Mouse (Mus musculus) cerebellum, adult 9-11 months (tissue): ENCODE results near the gene Gm20388.

ENCODE experiments used
- DNase-seq: peaks from one replicate; pipeline ENCODE4 v3.0.0; 2022

The Gm20388 gene

DNA sequence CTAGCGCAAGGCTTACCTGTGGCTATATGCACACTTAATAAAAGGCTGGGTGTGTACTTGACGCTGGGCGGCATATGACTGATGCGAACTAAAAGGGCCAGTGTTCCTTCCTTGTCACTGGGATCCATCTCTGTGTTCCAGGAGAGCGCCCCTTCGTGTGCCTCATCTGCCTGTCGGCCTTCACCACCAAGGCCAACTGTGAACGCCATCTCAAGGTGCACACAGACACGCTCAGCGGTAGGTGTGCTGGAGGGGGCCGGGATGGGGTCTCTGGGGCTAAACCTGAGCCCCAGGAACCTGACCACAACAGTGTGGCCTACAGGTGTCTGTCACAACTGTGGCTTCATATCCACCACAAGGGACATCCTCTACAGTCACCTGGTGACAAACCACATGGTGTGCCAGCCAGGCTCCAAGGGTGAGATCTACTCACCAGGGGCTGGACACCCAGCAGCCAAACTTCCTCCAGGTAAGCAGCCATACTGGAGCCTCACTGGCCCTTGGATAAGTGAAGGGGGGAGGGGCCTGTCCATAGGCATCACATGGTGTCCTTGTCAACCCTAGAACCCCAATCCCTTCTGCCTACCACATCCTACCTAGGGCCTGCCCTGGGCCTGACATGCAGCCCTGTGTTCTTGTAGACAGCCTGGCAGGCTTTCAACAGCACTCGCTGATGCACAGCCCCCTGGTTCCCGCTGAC lies 2424.3 kb downstream of the Gm20388 start:
- DNase-seq, result no peak

DNA sequence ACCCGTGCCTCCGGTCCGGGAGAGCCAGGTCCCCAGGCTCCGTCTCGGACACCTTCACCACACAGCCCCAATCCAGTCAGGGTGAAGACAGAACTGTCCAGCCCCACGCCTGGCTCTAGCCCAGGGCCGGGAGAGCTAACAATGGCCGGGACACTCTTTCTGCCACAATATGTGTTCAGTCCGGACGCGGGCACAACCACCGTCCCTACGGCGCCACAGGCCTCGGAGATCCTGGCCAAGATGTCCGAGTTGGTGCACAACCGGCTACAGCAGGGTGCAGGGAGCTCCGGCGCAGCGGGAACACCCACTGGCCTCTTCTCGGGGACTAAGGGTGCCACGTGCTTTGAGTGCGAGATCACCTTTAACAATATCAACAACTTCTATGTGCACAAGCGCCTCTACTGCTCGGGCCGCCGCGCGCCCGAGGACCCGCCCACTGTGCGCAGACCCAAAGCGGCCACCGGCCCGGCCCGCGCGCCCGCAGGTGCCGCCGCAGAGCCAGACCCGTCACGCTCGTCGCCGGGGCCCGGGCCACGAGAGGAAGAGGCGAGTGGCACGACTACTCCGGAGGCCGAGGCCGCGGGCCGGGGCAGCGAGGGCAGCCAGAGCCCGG lies 2425.1 kb downstream of the Gm20388 start:
- DNase-seq, result peak; percentile 53

DNA sequence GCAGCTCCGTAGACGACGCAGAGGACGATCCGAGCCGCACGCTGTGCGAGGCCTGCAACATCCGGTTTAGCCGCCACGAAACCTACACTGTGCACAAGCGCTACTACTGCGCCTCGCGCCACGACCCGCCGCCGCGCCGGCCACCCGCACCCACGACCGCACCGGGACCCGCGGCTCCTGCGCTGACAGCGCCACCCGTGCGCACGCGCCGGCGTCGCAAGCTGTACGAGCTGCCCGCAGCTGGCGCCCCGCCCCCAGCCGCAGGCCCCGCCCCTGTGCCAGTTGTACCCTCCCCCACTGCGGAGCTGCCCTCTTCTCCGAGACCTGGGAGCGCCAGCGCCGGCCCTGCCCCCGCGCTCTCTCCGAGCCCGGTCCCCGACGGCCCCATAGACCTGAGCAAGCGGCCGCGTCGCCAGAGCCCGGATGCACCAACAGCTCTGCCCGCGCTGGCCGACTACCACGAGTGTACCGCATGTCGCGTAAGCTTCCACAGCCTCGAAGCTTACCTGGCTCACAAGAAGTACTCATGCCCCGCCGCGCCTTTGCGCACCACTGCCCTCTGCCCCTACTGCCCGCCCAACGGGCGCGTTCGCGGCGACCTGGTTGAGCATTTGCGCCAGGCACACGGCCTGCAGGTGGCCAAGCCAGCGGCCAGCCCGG lies 2425.7 kb downstream of the Gm20388 start:
- peak; percentile 55 for DNase-seq

DNA sequence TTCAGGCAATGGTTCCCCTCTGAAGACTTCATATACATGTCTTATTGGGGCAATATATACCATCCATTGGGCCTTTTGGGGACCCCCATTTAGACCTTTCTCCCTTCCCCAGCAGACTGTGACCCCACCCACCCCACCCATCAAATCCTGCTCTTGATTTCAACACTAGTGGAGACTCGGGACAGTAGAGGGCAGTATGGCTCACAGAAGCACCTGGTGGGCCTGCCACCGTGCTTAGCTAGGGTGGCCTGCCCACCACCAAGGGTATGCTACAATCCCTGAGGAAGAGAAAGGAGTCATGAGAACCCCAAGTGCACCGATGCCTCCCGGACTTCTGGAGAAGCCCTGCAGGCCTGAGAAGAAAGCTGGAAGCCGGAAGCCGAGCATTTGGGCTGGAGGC lies 2428.2 kb downstream of the Gm20388 start:
- no peak for DNase-seq

DNA sequence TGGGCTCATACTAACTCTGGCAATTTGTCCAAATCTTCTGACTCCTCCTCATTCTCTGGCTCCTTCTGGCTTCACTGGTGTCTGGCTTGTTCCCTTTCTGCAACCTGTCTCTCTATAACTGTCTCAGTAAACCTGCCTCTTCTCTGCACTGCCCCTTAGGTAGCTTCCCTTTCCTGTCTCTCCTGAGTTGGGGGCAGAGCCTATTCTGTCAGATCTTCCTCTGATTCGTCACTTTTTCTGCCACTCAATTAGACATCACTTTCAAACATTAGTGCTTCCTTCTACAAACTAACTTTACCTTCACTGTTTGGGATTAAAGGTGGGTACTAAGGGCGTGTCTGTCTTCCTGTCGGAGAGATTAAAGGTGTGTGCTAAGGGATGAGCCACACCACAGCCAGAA lies 2430.1 kb downstream of the Gm20388 start:
- no peak for DNase-seq

DNA sequence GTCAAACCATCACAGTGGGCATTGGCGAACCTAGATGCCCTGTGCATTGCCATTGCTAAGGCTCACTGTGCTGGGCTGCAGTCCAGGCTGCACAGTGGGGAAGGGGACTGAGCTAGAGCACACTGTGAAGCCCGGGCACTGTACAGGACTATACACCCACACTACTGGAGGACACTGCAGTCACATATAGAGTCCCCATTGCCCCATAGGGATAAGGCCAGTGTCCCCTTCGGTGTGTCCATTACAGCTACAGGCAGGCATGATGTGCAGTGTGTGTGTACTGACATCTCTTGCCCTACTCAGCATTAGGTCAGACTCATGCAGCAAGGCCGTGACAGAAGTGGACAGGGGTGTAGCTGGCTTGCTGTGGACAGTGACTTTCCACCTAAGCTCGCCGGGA lies 2431.1 kb downstream of the Gm20388 start:
- DNase-seq, result no peak

DNA sequence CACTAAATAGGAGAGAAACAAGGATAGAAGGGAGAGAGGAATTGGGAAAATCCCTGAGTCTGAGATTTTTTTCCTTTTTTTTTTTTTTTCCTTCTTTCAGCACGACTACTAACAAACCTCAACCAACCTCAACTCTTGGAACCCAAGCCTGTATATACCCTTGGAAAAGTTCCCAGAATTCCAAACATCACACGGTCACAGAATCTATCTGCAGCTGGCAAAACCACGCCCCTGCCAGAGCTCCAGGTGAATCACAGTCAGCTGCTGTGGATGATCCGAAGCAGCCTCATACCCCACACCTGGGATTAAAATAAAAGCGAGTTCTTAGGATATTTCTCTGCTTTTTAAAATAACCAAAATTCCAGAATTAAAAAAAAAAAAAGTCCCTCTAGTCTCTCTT lies 2431.7 kb downstream of the Gm20388 start:
- no peak for DNase-seq

DNA sequence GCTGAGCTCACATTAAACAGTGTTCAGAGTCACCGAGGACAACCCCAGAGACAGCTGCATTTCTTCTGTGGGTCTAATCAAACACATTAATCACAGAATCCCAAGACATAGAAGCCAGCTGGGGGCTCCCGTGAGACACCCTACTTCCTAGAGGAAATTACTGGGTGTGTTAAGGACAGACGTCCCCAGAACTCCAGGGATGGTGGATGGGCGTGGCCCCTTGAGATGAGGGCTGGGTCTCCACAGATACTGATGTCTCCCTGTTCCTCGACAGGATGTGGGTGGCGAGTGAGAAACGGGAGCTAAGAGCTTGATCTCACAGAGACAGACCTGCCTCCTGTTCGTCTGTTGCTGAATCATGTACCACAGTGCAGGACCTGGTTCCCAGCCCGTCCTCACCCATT lies 2432.2 kb downstream of the Gm20388 start:
- DNase-seq, result no peak

DNA sequence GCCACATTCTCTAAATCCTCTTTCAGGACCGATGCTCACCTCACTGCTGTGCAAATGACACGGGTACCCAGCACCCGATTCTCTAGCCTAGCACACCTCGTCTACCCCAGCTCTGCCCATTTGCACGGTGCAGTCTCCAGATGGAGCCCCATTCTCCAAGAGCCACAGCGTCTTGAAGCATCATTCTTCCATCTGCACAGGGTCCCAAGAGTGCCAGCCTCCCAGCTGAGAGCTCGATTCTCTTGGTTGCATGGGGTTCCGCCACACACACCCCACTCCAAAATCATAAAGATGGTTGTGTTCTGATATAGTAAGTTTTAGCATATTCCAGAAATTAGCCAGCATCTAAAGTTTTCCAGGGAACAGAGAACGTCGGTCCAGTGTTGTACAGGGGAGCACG lies 2432.7 kb downstream of the Gm20388 start:
- DNase-seq, result peak; percentile 39

DNA sequence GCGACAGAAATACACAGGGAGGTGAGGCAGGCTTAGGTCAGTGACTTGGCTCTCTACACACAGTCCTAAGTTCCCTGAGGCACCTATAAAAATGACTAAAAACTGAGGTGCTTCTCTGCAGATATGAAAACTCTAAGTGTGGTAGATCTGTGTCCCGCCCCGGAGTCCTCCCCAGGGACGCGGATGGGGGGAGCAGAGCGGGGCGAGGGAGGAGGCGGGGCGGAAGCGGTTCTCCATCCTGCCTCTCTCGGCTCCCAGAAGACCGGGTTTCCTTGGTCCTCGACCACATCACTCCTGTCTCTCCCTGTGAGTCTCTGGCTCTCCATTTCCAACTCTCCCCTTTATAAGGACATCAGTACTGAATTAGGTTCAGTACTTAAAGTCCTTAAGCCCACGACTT lies 2433.1 kb downstream of the Gm20388 start:
- peak; percentile 61 for DNase-seq

DNA sequence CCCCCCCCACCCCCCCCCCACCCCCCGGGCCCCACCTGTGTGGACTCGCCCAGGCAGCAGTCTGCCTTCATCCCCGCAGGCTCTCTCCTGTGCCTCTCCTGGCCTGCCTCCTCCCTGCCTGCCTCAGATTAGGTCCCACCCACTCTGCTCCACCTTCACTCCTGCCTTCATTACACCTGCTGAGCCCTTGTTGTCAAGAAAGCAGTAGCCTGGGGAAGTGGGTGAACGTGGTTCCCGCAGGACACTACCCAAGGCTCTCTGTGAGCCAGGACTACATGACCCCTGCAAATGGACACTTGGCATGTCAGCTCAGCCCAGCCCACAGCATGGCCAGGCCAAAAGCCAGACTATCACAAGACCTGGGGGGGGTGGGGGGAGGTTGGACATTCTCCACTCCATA lies 2433.6 kb downstream of the Gm20388 start:
- DNase-seq, result peak; percentile 68

DNA sequence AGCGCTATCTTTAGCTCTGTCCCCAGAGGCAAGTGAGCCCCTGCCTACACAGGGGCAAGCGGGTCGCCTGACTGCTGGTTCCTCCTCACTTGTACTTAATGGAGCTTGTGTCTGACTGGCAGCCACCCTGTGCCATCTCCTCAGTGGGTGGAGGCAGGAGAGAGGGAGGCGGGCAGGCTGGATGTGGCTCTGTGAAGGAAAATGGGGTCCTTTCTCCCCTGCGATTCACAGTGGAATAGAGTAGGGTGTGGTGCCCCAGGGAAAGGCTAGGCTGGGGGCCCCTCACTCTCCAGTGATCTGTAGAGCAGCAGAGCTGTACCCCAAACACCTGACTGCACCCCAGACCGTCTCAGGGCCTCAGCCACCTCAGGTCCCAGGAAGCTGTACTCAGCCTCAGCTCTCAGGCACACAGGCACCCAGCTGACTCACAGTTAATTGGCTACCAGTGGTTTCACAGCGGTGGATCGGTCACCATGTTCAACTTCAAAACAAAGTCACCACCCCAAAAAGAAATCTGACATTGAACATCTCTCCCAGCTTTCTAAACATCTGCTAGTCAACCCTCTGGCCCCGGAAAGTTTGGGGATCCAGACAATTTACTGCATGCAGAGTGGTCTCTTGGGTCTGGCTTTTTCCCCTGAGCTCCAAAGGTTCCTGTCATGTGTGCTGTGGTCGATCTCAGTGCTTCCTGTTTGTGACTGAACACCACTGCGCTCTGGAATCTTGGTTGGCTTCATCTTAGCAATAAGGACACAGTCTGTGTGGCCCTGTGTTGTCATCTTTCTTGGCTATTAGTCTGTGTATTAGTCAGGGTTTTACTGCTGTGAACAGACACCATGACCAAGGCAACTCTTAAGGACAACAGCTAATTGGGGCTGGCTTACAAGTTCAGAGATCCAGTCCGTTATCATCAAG lies 2434.8 kb downstream of the Gm20388 start:
- no peak for DNase-seq

DNA sequence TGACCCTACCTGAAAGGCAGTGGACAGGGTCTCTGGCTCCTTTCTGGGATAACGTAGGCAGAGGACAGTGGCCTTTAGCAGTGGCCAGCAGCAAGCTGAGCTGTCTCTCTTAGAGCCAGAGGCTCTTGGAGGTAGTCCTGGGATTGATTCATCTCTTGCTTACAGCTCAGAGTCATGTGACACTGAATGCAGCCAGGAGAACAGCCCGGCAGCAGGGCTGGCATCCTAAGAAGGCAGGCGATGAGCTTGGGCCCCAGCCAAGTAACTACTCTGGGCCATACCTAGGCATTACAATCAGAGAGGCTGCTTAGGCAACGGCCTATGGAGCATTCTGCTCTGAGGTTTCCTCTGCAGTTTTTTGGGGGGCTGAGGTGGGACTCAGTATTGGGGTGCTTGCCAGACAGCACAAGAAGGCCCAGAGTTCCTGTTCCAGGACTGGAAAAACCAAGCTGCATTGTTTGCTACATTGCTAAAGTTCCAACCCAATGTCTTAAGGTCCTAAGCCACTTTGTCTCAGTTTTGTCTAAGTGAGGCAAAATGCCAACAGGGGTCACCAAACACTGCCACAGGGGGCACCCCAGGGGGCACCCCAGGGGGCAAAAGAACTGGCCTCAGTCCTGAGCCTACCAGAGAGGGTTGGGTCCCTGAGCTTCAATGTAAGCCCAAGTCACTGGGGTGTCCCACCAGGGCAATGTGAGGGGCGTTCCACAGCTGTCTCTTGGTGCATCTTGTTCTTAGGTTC lies 2437.3 kb downstream of the Gm20388 start:
- DNase-seq, result peak; percentile 93

DNA sequence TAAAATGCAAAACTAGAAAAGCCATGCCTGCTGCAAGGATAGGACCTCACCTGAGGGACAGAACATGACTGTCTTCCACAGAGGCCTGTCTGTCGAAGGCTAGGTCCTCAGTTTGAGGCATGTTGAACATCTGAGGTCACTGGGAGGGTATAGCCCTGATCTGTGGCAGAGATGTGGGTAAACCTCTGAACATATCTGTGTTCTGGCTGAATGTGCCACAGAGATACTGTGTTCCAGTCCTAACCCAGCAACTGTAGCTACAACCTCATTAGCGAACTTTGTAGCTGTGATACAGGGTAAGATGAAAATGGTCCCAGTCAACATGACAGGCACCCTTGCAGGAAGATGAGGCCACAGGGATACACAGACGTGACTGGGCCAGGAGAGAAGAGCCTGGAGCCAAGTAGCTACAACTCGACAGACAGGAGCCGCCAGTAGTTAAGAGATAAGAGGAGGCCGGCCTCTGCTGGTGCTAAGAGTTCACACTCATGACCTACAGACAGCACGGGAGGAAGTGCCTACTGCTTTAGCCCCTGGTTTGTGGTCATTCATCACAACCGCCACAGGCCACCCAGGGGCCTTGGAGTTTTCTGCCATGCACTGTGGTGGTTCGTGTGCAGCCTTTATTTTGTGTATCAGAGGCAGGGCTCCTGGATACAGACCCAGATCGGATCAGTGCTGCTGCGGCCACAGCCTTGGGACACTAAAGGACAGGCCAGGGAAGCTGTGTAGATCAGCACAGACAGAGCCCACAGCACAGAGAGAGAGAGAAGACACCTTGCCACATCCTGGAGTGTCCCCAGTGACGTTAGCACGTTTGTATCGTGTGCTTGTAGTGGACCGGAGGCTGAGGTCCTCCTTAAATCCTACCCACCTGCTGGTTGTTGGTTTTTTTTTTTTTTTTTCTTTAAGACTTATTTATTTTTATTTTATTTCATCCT lies 2439.0 kb downstream of the Gm20388 start:
- no peak for DNase-seq

DNA sequence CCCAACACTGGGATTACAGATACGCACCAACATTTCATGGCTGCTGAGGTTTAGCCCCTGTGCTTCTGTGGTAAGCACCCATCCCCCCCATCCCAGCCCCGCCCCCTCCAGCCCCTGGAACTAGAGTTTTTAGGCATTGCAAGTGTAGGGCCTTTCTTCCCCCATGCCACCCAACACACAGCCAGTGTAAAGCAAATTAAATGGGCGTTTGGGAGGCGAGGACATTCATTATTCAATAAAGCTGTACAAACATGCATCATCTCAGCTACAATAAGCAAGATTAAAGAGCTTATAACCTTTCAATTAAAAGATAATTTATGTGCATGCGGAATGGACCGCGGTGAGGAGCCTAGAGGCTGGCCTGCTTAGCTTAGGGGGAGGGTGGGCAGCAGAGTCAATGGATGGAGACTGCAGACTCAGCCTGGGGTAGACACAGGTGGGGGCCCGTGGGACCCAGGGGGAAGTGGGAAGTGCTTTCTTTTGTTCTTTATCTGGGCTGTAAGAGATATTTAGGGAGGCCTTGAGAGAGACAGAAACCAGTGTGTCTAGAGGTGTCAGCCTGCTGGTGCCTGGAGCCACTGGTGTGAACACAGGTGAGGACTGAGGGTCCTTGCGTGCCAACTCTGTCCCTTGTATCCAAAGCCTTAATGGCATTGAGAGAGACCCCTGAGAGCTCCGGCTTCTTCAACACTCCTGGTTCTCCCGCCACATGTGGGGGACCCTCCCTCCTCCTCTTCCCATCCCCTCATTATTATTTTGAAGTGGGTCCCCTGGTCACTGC lies 2439.9 kb downstream of the Gm20388 start:
- DNase-seq, result no peak

DNA sequence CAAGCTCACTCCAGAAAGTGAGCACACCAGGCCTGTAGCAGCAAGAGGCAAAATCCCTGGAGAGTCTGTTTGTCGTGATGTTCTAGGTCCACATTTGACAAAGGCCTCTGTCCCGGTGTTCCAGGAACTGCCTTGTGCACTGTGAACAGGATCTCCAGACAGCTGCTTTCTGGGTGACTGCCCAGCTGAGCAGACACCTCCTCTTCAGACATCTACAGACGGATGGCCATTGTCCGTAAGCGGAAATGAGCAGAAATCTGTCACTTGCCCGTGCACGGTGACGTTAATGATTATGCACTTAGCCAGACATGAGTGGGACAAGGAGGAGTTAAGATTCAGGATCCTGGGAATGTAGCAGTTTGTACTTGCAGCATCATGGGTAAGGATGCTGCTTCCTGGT lies 2443.5 kb downstream of the Gm20388 start:
- DNase-seq, result no peak

DNA sequence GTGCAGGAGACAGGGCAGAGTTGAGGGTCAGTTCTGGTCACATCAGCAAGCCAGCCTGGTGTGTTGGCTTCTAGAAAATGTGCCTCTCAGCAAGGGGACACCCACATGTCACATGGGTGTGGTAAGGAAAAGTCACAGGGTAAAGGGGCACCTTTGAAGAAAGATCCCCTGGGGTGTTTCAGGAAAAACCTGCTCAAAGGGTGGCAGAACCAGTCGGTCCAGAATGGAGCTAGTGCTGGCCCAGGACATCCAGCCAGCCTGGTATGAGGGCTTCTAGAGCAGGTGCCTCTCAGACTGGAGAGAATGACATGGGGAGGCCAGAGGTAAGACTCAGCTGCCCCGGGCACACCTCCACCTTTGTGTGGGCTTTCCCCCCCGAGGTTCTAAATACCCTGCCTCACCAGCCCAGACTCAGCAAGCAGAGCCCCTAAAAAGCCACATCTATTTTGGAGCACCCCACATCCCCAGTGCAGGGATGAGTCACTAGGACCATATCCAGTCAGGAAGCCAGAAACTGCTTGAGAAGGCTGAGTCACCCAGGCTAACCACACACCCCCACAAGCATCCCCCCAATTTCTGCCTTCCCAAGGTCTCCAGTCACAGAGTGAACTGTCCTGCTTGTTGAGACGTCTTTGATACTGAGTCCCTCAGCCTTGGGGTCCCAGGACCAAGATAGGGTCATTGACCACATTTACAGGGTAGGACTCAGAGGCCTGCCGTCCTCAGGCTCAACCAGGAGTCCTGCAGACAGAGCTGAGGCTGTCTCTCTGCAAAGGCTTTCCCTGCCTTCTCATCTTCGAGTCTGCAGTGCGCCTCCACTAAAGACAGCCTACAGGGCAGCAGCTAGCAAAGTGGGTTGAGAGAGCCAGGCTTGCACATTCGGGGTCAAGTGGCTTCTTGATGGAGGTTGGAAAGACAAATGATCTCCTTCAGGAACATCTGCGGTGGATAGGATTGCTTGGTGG lies 2445.3 kb downstream of the Gm20388 start:
- DNase-seq, result no peak

DNA sequence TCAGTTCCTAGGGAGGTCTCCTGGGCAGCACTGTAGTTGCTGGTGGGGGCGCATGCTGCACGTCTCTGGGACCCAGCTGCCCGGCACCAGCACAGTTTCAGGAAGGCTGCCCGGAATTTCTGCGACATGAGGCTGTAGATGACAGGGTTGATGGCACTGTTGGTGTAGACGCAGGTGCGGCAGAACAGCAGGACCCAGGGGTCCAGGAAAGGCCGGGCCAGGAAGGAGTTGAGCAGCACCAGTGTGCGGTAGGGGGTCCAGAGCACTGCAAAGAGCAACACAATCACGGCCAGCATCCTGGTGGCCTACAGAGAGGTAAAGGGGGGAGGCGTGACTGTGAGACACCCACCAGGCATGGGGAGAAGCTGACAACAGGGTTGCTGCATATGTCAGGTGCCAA lies 2446.6 kb downstream of the Gm20388 start:
- DNase-seq, result no peak

DNA sequence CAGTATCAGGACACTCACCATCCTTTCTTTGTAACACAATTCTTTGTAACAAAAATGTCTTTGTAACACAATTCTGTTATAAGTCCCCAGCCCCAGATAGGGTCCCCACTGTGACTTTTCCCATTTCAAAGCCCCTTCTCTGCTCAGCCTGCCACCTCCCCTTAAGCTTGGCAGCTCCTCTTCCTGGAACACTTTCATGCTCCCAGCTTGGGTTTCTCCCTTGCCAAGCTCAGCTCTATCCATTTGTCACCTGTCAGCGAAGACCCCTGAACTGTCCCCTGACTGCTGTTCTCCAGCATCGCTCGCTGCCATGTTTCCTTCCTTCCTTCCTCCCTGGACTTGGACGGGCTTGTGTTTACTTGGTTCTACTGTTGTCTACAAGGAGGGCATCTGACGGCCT lies 2447.0 kb downstream of the Gm20388 start:
- no peak for DNase-seq
